Mouse (Mus musculus) cerebellum, adult 9-10 months (tissue): ENCODE data around the gene Mfsd2a.

ENCODE experiments used
- DNase-seq: peaks from one replicate; pipeline ENCODE4 v3.0.0; 2022

Gene Mfsd2a

DNA sequence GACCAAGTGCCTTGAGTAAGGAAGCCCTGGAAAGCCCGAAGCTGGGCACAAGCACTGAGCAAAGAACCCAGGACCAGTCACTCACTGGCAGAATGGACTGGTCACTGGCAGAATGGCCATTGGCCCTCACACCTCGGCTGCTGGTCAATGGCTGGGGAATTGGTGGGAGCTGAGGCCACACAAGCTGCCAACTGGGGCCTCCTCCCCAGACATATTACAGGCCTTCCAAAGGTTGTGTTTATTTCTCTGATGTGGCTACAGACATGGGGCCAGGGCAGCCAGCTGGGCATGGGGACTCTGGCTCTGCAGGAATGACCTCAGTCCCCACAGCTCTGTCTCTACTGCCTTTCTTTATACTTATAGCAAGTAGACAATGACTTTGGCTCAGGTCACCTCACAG lies 17.9 kb upstream of the Mfsd2a start:
- DNase-seq, result no peak

DNA sequence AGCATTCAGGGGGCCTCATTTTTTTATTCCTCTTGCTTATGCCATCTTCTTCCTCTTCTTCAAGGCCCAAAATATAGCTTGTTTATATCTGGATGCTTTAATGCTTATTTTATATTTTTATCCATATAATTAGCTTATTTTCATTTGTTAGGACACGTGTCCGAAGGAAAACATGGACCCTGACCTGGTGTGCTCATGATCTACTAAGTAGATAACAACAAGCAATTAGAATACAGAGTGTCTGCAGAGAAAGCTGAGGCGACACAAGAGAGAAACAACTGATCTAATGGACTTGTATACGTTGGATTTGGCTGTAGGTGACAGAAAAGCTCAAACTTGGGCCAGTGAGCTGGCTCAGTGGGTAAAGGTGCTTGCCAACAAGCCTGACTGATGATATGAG lies 15.9 kb upstream of the Mfsd2a start:
- no peak for DNase-seq

- DNase-seq, result no peak
These were observed 14.1 kb upstream of the Mfsd2a start for GRCm38 (mm10) chr4:122974976-122975520.

DNA sequence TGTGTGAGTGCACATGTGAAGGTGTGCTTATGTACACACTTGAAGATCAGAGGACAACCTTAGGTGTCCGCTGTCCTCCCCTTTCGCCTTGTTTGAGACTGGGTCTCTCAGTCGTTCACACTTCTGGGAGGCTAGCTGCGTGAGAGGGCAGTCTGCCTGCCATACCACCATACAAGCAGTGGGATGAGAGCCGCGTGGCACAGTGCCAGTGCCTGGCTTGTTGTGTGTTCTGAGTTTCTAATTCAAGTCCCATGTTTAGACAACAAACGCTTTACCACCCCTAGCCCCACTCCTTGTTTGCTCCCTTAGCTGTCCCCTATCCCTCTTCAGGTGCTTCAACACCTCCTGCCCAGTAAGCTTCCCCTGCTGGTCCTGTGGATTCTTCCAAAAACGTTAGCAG lies 11.1 kb upstream of the Mfsd2a start:
- DNase-seq, result no peak

DNA sequence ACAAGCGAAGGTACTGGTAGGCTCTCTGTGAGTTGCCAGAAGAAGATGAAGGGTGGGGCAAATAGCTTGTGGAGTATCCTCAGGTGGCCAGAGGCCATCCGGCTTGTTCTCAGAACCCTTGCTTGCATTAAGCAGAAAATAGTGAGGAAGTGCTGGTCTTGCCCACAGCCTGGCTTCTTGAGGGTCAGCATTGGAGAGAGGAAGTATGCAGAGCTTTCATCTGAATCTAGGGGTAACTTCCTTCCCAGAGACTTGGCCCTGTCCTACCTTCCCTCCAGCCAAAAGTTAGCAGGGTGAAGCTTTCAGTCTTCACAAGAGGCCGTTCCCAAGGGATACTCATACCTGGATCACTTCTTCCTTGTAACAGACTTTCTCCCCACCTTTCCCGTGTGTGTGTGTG lies 10.7 kb upstream of the Mfsd2a start:
- DNase-seq, result no peak

DNA sequence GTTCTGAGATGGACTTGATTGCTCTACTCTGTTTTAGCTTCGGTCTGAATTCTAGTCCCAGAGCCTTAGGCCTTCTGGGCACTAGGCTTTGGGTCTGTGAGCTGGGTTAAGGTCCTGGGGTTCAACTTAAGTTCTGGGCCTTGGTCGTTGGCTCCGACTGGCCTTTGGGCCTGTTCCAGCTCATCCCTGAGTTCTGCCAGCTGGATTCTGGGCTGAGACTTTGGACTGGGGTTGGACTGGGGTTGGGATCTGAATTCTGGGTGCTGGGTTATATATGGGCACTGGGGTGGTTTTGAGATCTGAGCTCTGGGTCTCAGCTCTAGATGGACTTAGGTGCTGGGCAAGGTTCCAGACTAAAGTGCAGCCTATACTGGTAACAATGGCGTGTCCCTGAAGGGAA lies 10.2 kb upstream of the Mfsd2a start:
- DNase-seq, result no peak

GRCm38 (mm10) chr4:122968106-122968505 lies 7.1 kb upstream of the Mfsd2a start:
- DNase-seq, result no peak

- DNase-seq, result no peak
These were observed 1.8 kb upstream of the Mfsd2a start for GRCm38 (mm10) chr4:122962751-122963150.

GRCm38 (mm10) chr4:122961589-122961988 lies 601 bp upstream of the Mfsd2a start:
- no peak for DNase-seq

DNA sequence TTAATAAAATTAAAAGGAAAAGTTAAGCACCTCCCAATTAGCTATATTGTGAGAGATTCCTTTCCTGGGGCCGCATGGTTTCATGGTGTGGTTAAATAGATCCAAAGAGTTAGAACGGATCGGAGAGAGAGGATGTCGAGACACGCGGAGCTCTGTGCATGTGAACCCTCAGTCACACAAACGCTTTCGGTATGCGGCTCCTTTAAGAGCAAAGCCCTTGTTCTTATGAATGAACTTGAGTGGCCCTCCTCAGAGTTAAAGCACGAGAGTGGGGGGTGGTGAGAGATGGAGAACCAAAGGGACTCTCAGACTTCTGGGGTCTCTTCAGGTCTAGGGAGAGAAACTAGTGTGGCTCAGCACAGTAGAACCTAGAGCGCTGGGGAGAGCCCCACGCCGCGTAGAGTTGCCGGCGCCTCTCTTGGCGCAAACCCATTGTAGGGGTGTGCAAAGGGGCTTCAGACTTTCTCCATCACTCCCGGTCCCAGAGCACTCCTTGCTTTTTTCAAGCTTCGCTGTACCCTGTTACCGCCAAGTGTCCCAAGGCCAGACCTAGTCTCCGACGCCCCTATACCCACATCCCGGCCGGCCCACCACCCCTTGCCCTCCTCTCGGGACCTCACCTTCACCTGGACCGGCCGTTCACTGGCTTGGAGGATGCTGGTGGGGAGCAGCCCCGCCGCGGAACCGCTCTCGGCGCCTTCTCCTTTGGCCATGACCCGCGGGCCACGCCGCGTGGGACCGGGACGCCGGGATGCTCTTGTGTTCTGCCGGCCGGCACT lies 478 bp downstream of the Mfsd2a start:
- DNase-seq, result no peak

GRCm38 (mm10) chr4:122959816-122960215 lies 1.2 kb downstream of the Mfsd2a start:
- no peak for DNase-seq

GRCm38 (mm10) chr4:122958491-122959031 lies 2.4 kb downstream of the Mfsd2a start:
- DNase-seq, result no peak

GRCm38 (mm10) chr4:122956301-122956700 lies 4.7 kb downstream of the Mfsd2a start:
- DNase-seq, result no peak

- peak; percentile 55 for DNase-seq
These were observed 5.4 kb downstream of the Mfsd2a start for GRCm38 (mm10) chr4:122955412-122956136.

- no peak for DNase-seq
These were observed 6.1 kb downstream of the Mfsd2a start for GRCm38 (mm10) chr4:122954680-122955411.

GRCm38 (mm10) chr4:122949096-122949495 lies 11.9 kb downstream of the Mfsd2a start:
- no peak for DNase-seq

GRCm38 (mm10) chr4:122947223-122947622 lies 13.8 kb downstream of the Mfsd2a start:
- no peak for DNase-seq

DNA sequence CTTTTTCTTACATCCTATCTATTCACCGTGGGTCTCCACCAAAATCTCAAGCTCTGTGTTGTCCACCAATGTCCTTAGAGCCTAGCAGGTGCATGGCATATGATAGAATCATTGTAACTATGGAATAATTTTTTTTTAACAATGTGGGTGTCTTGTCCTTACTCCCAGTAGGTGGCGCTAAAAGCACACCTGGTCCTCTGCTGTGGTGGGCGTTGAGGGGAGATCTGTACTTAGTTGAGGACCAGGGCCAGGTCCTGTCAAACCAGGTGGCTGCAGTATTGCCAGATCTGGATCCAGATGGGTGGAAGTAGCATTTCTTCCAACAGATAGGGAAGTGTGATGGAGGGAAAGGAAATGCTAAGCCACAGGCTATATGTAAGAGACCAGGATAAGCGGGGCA lies 16.6 kb downstream of the Mfsd2a start:
- DNase-seq, result no peak

- no peak for DNase-seq
These were observed 21.8 kb downstream of the Mfsd2a start for GRCm38 (mm10) chr4:122939048-122939796.

GRCm38 (mm10) chr4:122937489-122937888 lies 23.5 kb downstream of the Mfsd2a start:
- DNase-seq, result no peak

DNA sequence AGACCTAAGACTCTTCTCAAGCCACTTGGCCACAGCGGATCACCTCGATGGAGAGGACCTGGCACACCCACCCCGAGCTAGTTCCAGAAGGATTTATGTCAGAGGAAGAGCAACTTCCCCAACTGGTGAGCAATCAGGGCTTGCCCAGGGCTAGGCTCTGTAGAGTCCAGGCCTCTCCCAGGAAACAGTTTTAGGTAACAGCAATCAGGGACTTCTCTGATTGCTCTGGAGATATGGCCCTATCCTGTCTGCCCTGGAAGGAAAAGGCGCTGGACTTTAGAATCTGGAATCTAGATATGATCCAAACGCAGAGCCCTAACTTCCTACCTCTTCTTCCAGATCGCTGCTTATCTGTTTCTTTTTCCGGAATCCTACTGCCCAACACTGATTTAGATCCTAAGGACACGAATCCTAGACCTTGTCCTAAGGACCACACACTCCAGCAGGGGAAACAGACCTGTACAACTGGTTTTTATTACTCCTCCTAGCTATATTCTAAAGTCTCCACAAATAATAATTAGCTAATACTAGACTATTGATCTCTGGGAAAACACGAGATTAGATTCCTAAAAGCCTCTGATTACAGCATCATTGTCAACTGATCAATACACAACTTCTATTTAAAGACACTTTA lies 25.4 kb downstream of the Mfsd2a start:
- no peak for DNase-seq

DNA sequence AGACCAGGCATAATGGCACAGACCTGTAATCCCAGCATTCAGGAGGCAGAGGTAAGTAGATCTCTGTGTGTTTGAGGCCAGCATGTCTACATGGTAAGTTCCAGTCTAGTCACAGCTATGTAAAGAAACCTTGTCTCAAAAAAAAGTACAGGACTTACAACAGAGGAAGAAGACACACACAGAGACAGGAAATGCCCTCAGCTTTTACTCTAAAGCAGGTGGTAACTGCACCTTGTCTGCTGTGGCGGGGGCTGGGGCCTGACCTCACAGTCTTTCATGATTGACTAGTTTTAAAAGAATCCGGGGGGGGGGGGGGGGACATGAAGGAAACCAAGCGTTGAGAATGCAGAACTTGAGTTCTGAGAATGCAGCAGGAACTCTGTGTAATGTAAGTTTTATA lies 27.1 kb downstream of the Mfsd2a start:
- no peak for DNase-seq
